Mouse (Mus musculus): ENCODE results near the gene Klk1b9. TPM values are rescaled to one million over a fixed set of nuclear protein-coding genes. Genes with fewer than 3 reads are reported as not detected.
"Not testable (repeated sequence)": the region's sequence is repeated elsewhere in the genome, so short reads cannot be mapped to it uniquely, and the experiment has no call there.

Gene Klk1b9
- polyA plus RNA-seq, 1 experiment: 0.25 TPM

- Histone ChIP-seq H3K4me1 (ENCODE audit: control insufficient read depth, insufficient read depth, low read length) (no peaks in the 10 kb centered on the region), H3K27me3 (ENCODE audit: control insufficient read depth, insufficient read depth, low read length) (no peaks in the 10 kb centered on the region), H3K27ac (ENCODE audit: insufficient read depth, low read length) (no peak within 1 kb of the TSS), H3K4me3 (replicated peaks; ENCODE audit: insufficient read depth, low read depth, low read length) (no peak within 1 kb of the TSS)
- TF ChIP-seq CTCF (IDR thresholded peaks at IDR 0.05; ENCODE audit: borderline replicate concordance, insufficient read depth, low read depth, low read length) (no peak), POLR2A (IDR thresholded peaks at IDR 0.05; ENCODE audit: borderline replicate concordance, insufficient read depth, low read length) (no peak)
- no peak for DNase-seq
- 66% methylated on average over 2 of the region's 2 CpGs for WGBS
Observed at GRCm38 (mm10) chr7:43950364-43950763, 25.5 kb upstream of the Klk1b9 start, which contains the start of gene Klk1b8. TSS of gene Klk1b8 (plus strand) at chr7:43950664.

GRCm38 (mm10) chr7:43952703-43953102 lies 23.2 kb upstream of the Klk1b9 start:
- Histone ChIP-seq H3K27ac (ENCODE audit: insufficient read depth, low read length) (no peak overlapping the region), H3K4me1 (ENCODE audit: control insufficient read depth, insufficient read depth, low read length) (no peaks in the 10 kb centered on the region), H3K4me3 (replicated peaks; ENCODE audit: insufficient read depth, low read depth, low read length) (no peak overlapping the region), H3K27me3 (ENCODE audit: control insufficient read depth, insufficient read depth, low read length) (no peaks in the 10 kb centered on the region)
- no peak for TF ChIP-seq POLR2A (IDR thresholded peaks at IDR 0.05; ENCODE audit: borderline replicate concordance, insufficient read depth, low read length)
- TF ChIP-seq CTCF (IDR thresholded peaks at IDR 0.05; ENCODE audit: borderline replicate concordance, insufficient read depth, low read depth, low read length): no peak
- DNase-seq: no peak
- 28% methylated on average over 4 of the region's 4 CpGs for WGBS

GRCm38 (mm10) chr7:43966451-43966850 lies 9.4 kb upstream of the Klk1b9 start, which contains the start of gene Klk1b1:
TSS of gene Klk1b1 (plus strand) at chr7:43966751.
- H3K4me1 ChIP-seq (ENCODE audit: control insufficient read depth, insufficient read depth, low read length): no peaks in the 10 kb centered on the region
- H3K4me3 ChIP-seq (replicated peaks; ENCODE audit: insufficient read depth, low read depth, low read length): no peak within 1 kb of the TSS
- DNase-seq: no peak
- no peaks in the 10 kb centered on the region for H3K27me3 ChIP-seq (ENCODE audit: control insufficient read depth, insufficient read depth, low read length)
- WGBS: 12% methylated on average over 3 of the region's 3 CpGs
- no peak within 1 kb of the TSS for H3K27ac ChIP-seq (ENCODE audit: insufficient read depth, low read length)
- TF ChIP-seq POLR2A (IDR thresholded peaks at IDR 0.05; ENCODE audit: borderline replicate concordance, insufficient read depth, low read length) (no peak), CTCF (IDR thresholded peaks at IDR 0.05; ENCODE audit: borderline replicate concordance, insufficient read depth, low read depth, low read length) (no peak)

GRCm38 (mm10) chr7:43967058-43967457 lies 8.8 kb upstream of the Klk1b9 start:
- no peaks in the 10 kb centered on the region for H3K27me3 ChIP-seq (ENCODE audit: control insufficient read depth, insufficient read depth, low read length)
- H3K4me3 ChIP-seq (replicated peaks; ENCODE audit: insufficient read depth, low read depth, low read length): no peak overlapping the region
- H3K27ac ChIP-seq (ENCODE audit: insufficient read depth, low read length): no peak overlapping the region
- TF ChIP-seq CTCF (IDR thresholded peaks at IDR 0.05; ENCODE audit: borderline replicate concordance, insufficient read depth, low read depth, low read length) (no peak), POLR2A (IDR thresholded peaks at IDR 0.05; ENCODE audit: borderline replicate concordance, insufficient read depth, low read length) (no peak)
- no peaks in the 10 kb centered on the region for H3K4me1 ChIP-seq (ENCODE audit: control insufficient read depth, insufficient read depth, low read length)
- WGBS: 88% methylated on average over 3 of the region's 3 CpGs
- DNase-seq: no peak

- H3K4me3 ChIP-seq (replicated peaks; ENCODE audit: insufficient read depth, low read depth, low read length): no peak overlapping the region
- H3K27ac ChIP-seq (ENCODE audit: insufficient read depth, low read length): no peak overlapping the region
- H3K27me3 ChIP-seq (ENCODE audit: control insufficient read depth, insufficient read depth, low read length): no peaks in the 10 kb centered on the region
- no peaks in the 10 kb centered on the region for H3K4me1 ChIP-seq (ENCODE audit: control insufficient read depth, insufficient read depth, low read length)
- 58% methylated on average over 2 of the region's 2 CpGs for WGBS
- DNase-seq: no peak
- TF ChIP-seq POLR2A (IDR thresholded peaks at IDR 0.05; ENCODE audit: borderline replicate concordance, insufficient read depth, low read length) (no peak), CTCF (IDR thresholded peaks at IDR 0.05; ENCODE audit: borderline replicate concordance, insufficient read depth, low read depth, low read length) (no peak)
Observed at GRCm38 (mm10) chr7:43967612-43968011, 8.2 kb upstream of the Klk1b9 start.

GRCm38 (mm10) chr7:43985657-43986056 lies 9.8 kb downstream of the Klk1b9 start:
- H3K27ac ChIP-seq (ENCODE audit: insufficient read depth, low read length): no peak overlapping the region

GRCm38 (mm10) chr7:43994821-43995220 lies 19.0 kb downstream of the Klk1b9 start:
- H3K27ac ChIP-seq (ENCODE audit: insufficient read depth, low read length); H3K4me1 ChIP-seq (ENCODE audit: control insufficient read depth, insufficient read depth, low read length); H3K27me3 ChIP-seq (ENCODE audit: control insufficient read depth, insufficient read depth, low read length); DNase-seq; H3K4me3 ChIP-seq (replicated peaks; ENCODE audit: insufficient read depth, low read depth, low read length): not testable (repeated sequence)
- WGBS: 58% methylated on average over 1 of the region's 1 CpGs

More at GRCm38 (mm10) chr7:43985657-43986056, 9.8 kb downstream of the Klk1b9 start:
- TF ChIP-seq CTCF (IDR thresholded peaks at IDR 0.05; ENCODE audit: borderline replicate concordance, insufficient read depth, low read depth, low read length): no peak
- TF ChIP-seq POLR2A (IDR thresholded peaks at IDR 0.05; ENCODE audit: borderline replicate concordance, insufficient read depth, low read length): no peak
- Histone ChIP-seq H3K4me3 (replicated peaks; ENCODE audit: insufficient read depth, low read depth, low read length) (no peak overlapping the region), H3K4me1 (ENCODE audit: control insufficient read depth, insufficient read depth, low read length) (no peaks in the 10 kb centered on the region), H3K27me3 (ENCODE audit: control insufficient read depth, insufficient read depth, low read length) (no peaks in the 10 kb centered on the region)
- no peak for DNase-seq

- not testable (repeated sequence) for H3K27ac ChIP-seq (ENCODE audit: insufficient read depth, low read length); H3K4me3 ChIP-seq (replicated peaks; ENCODE audit: insufficient read depth, low read depth, low read length); H3K27me3 ChIP-seq (ENCODE audit: control insufficient read depth, insufficient read depth, low read length); DNase-seq; H3K4me1 ChIP-seq (ENCODE audit: control insufficient read depth, insufficient read depth, low read length)
- 72% methylated on average over 4 of the region's 4 CpGs for WGBS
Observed at GRCm38 (mm10) chr7:43995577-43995976, 19.7 kb downstream of the Klk1b9 start, which contains the start of gene Klk1b11. TSS of gene Klk1b11 (plus strand) at chr7:43995877.

GRCm38 (mm10) chr7:44004847-44005246 lies 29.0 kb downstream of the Klk1b9 start:
- TF ChIP-seq POLR2A (IDR thresholded peaks at IDR 0.05; ENCODE audit: borderline replicate concordance, insufficient read depth, low read length): no peak
- Histone ChIP-seq H3K27ac (ENCODE audit: insufficient read depth, low read length) (no peak overlapping the region), H3K4me1 (ENCODE audit: control insufficient read depth, insufficient read depth, low read length) (no peaks in the 10 kb centered on the region), H3K27me3 (ENCODE audit: control insufficient read depth, insufficient read depth, low read length) (no peaks in the 10 kb centered on the region), H3K4me3 (replicated peaks; ENCODE audit: insufficient read depth, low read depth, low read length) (no peak overlapping the region)
- no peak for DNase-seq

- not testable (repeated sequence) for H3K27ac ChIP-seq (ENCODE audit: insufficient read depth, low read length)
Observed at GRCm38 (mm10) chr7:44011868-44012267, 36.0 kb downstream of the Klk1b9 start, which contains the start of gene Klk1b26. TSS of gene Klk1b26 (plus strand) at chr7:44012168.

GRCm38 (mm10) chr7:44014666-44015065 lies 38.8 kb downstream of the Klk1b9 start:
- not testable (repeated sequence) for H3K4me1 ChIP-seq (ENCODE audit: control insufficient read depth, insufficient read depth, low read length); H3K27ac ChIP-seq (ENCODE audit: insufficient read depth, low read length); H3K4me3 ChIP-seq (replicated peaks; ENCODE audit: insufficient read depth, low read depth, low read length); H3K27me3 ChIP-seq (ENCODE audit: control insufficient read depth, insufficient read depth, low read length); DNase-seq
- WGBS: 65% methylated on average over 6 of the region's 6 CpGs

More at GRCm38 (mm10) chr7:44011868-44012267, 36.0 kb downstream of the Klk1b9 start, which contains the start of gene Klk1b26:
- DNase-seq; H3K27me3 ChIP-seq (ENCODE audit: control insufficient read depth, insufficient read depth, low read length); H3K4me3 ChIP-seq (replicated peaks; ENCODE audit: insufficient read depth, low read depth, low read length); H3K4me1 ChIP-seq (ENCODE audit: control insufficient read depth, insufficient read depth, low read length): not testable (repeated sequence)
